ENCODE assay signal across 24 mouse cellular contexts in the genomic region with DNA sequence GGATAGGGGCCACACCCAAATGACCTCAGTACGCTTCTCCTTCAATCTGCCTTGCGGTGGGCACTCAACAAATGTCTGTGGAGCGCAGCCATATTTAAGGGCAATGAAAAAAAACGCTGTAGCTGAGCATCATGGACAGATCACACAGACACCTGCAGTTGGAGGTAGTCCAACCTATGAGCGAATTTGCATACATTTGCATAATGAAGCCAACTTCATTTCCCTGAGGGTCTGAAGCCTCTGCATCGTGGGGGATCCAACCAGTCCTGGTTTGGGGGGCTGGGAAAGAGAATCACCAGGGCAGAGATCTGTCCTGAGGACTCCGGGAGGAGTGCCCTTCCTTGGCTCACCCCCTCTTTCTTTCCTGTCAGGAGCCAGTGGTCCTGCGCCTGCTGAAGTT. TPM values are rescaled to one million over a fixed set of nuclear protein-coding genes. Genes with fewer than 3 reads are reported as not detected.
A peak's percentile ranks its signal among the peaks of the same experiment; 100 is the strongest.
DNase-seq lines count a peak whose midpoint lies in the region; ATAC-seq lines count a peak whose summit lies in the region.
"Had no signal": no experiment of that assay in that cellular context is flagged by ENCODE, and none has a peak within 500 bp of the region (broad histone marks: within the 10 kb centered on the region; RNA-seq: fewer than 3 reads in every experiment).

No protein-coding gene starts in this region.

- H3K36me3 ChIP-seq in hindbrain, embryonic 16.5 days (ENCODE audit: control insufficient read depth, insufficient read depth, low read length) = peaks cover 8% of the 10 kb centered on the region; the same call in 1 of the 2 replicates
- H3K36me3 ChIP-seq in hindbrain, embryonic 11.5 days (ENCODE audit: control insufficient read depth, insufficient read depth, low read length) = no peaks in the 10 kb centered on the region
- no peaks in the 10 kb centered on the region for H3K36me3 ChIP-seq in neural tube, embryonic 14.5 days (ENCODE audit: control insufficient read depth, insufficient read depth, low read length)
- H3K36me3 ChIP-seq: heart, embryonic 13.5 days; kidney, embryonic 15.5 days; limb, embryonic 12.5 days; liver, embryonic 15.5 days had no signal

- peak; percentile 75 for DNase-seq in cerebellum, adult 9-11 months
- DNase-seq in cerebellum, postnatal 4 days (ENCODE audit: low spot score in 2 of 2) = no peak
- DNase-seq in hindbrain, embryonic 11.5 days (ENCODE audit: low spot score) = no peak
- DNase-seq in neural tube, embryonic 10.5 days (ENCODE audit: extremely low spot score, low spot score) = no peak
- DNase-seq in right cerebral cortex, adult 2 months (ENCODE audit: low spot score in 2 of 2) = no peak
- DNase-seq: adrenal gland, postnatal 25 days; gastrocnemius, postnatal 10 days; kidney, adult 18-20 months; kidney, postnatal 25 days; lung, embryonic 14.5 days; lung, postnatal 14 days; right cerebral cortex, postnatal 14 days had no signal

- no peak overlapping the region for H3K4me2 ChIP-seq in hindbrain, embryonic 16.5 days (ENCODE audit: low read length)
- no peak overlapping the region for H3K4me2 ChIP-seq in hindbrain, embryonic 11.5 days (replicated peaks; ENCODE audit: low read depth, low read length)
- H3K4me2 ChIP-seq in neural tube, embryonic 14.5 days (ENCODE audit: low read depth, low read length) = no peak overlapping the region
- H3K4me2 ChIP-seq: heart, embryonic 13.5 days; kidney, embryonic 15.5 days; limb, embryonic 12.5 days; liver, embryonic 15.5 days; lung, embryonic 14.5 days; midbrain, embryonic 11.5 days; neural tube, embryonic 13.5 days had no signal

- 59% methylated on average over 8 of the region's 8 CpGs for WGBS in hindbrain, embryonic 16.5 days
- WGBS in hindbrain, embryonic 11.5 days = 76% methylated on average over 8 of the region's 8 CpGs
- 58% methylated on average over 8 of the region's 8 CpGs for WGBS in neural tube, embryonic 14.5 days

- no peaks in the 10 kb centered on the region for H3K27me3 ChIP-seq in hindbrain, embryonic 16.5 days (replicated peaks; ENCODE audit: control insufficient read depth, insufficient read depth, low read length)
- no peaks in the 10 kb centered on the region for H3K27me3 ChIP-seq in hindbrain, embryonic 11.5 days (ENCODE audit: control insufficient read depth, insufficient read depth, low read length)
- H3K27me3 ChIP-seq in neural tube, embryonic 14.5 days (ENCODE audit: control insufficient read depth, insufficient read depth, low read length) = no peaks in the 10 kb centered on the region
- H3K27me3 ChIP-seq: liver, embryonic 15.5 days; neural tube, embryonic 13.5 days had no signal

- H3K9ac ChIP-seq in hindbrain, embryonic 16.5 days (ENCODE audit: low read depth, low read length) = no peak overlapping the region
- H3K9ac ChIP-seq in hindbrain, embryonic 11.5 days (ENCODE audit: low read depth, low read length) = no peak overlapping the region
- H3K9ac ChIP-seq in neural tube, embryonic 14.5 days (replicated peaks; ENCODE audit: low read depth, low read length) = no peak overlapping the region
- H3K9ac ChIP-seq: heart, embryonic 13.5 days; kidney, embryonic 15.5 days; limb, embryonic 12.5 days; liver, embryonic 15.5 days; lung, embryonic 14.5 days; neural tube, embryonic 13.5 days had no signal

- H3K9me3 ChIP-seq in hindbrain, embryonic 16.5 days (ENCODE audit: control insufficient read depth, low read length) = no peaks in the 10 kb centered on the region
- no peaks in the 10 kb centered on the region for H3K9me3 ChIP-seq in hindbrain, embryonic 11.5 days (ENCODE audit: control insufficient read depth, low read length)
- no peaks in the 10 kb centered on the region for H3K9me3 ChIP-seq in neural tube, embryonic 14.5 days (ENCODE audit: control insufficient read depth, low read length)
- H3K9me3 ChIP-seq: heart, embryonic 13.5 days; kidney, embryonic 15.5 days; limb, embryonic 12.5 days; liver, embryonic 15.5 days; neural tube, embryonic 13.5 days had no signal

- H3K4me1 ChIP-seq in hindbrain, embryonic 16.5 days (ENCODE audit: control insufficient read depth, insufficient read depth, low read depth, low read length) = peaks cover 16% of the 10 kb centered on the region
- H3K4me1 ChIP-seq in hindbrain, embryonic 11.5 days (replicated peaks; ENCODE audit: control insufficient read depth, insufficient read depth, low read length) = peaks cover 4% of the 10 kb centered on the region; the same call in 1 of the 2 replicates
- H3K4me1 ChIP-seq in neural tube, embryonic 14.5 days (ENCODE audit: control insufficient read depth, insufficient read depth, low read length) = peaks cover 8% of the 10 kb centered on the region
- H3K4me1 ChIP-seq: kidney, embryonic 15.5 days; liver, embryonic 15.5 days had no signal

- no peak for ATAC-seq in hindbrain, embryonic 16.5 days
- ATAC-seq in hindbrain, embryonic 11.5 days (ENCODE audit: low FRiP score) = no peak
- peak; percentile 11; the same call in 1 of the 2 replicates for ATAC-seq in neural tube, embryonic 14.5 days (ENCODE audit: low read depth)
- ATAC-seq: CD4-positive, CD25-positive, alpha-beta regulatory T cell, adult 4 months; midbrain, embryonic 16.5 days had no signal

- H3K4me3 ChIP-seq in hindbrain, embryonic 16.5 days (ENCODE audit: low read length) = no peak overlapping the region
- H3K4me3 ChIP-seq in hindbrain, embryonic 11.5 days (ENCODE audit: low read depth, low read length) = no peak overlapping the region
- H3K4me3 ChIP-seq in neural tube, embryonic 14.5 days (ENCODE audit: low read depth, low read length) = no peak overlapping the region
- H3K4me3 ChIP-seq: erythroblast, embryonic 14.5 days; heart, embryonic 13.5 days; kidney, embryonic 15.5 days; limb, embryonic 12.5 days; liver, embryonic 15.5 days; myocyte; neural tube, embryonic 13.5 days had no signal

- peak overlapping the region; percentile 61 for H3K27ac ChIP-seq in hindbrain, embryonic 16.5 days (ENCODE audit: low read depth, low read length)
- no peak overlapping the region for H3K27ac ChIP-seq in hindbrain, embryonic 11.5 days (ENCODE audit: low read depth, low read length)
- no peak overlapping the region for H3K27ac ChIP-seq in neural tube, embryonic 14.5 days (ENCODE audit: low read depth, low read length)
- H3K27ac ChIP-seq: heart, embryonic 13.5 days; kidney, embryonic 15.5 days; limb, embryonic 12.5 days; liver, embryonic 15.5 days had no signal

RNA-seq across cellular contexts. Expression of a gene that starts 23.7 kb away (rescaled TPM):
- polyA plus RNA-seq in hindbrain, embryonic 16.5 days (2015; fragmentation: Nextera tagmentation; extraction: Ambion mirVana) = 21.0 and 22.3 TPM in 2 replicates
- polyA plus RNA-seq in hindbrain, embryonic 11.5 days (2014; fragmentation: Nextera tagmentation; extraction: Ambion mirVana) = 6.7 and 7.1 TPM in 2 replicates
- polyA plus RNA-seq in neural tube, embryonic 14.5 days (2014; fragmentation: Nextera tagmentation; extraction: Ambion mirVana) = 21.8 and 26.0 TPM in 2 replicates
- polyA plus RNA-seq: CD4-positive, CD25-positive, alpha-beta regulatory T cell, adult 4 months; erythroblast, embryonic 14.5 days; myocyte had no signal

RNA-seq across cellular contexts. Expression of a gene that starts 50.9 kb away (rescaled TPM):
- 61.4 and 61.6 TPM in 2 replicates for polyA plus RNA-seq in hindbrain, embryonic 16.5 days (2015; fragmentation: Nextera tagmentation; extraction: Ambion mirVana)
- polyA plus RNA-seq in hindbrain, embryonic 11.5 days (2014; fragmentation: Nextera tagmentation; extraction: Ambion mirVana) = 59.3 and 59.7 TPM in 2 replicates
- 58.2 and 62.7 TPM in 2 replicates for polyA plus RNA-seq in neural tube, embryonic 14.5 days (2014; fragmentation: Nextera tagmentation; extraction: Ambion mirVana)
